Mouse (Mus musculus): ENCODE results near the gene Taf6l. TPM values are rescaled to one million over a fixed set of nuclear protein-coding genes. Genes with fewer than 3 reads are reported as not detected.
A peak's percentile ranks its signal among the peaks of the same experiment; 100 is the strongest.
"Not testable (repeated sequence)": the region's sequence is repeated elsewhere in the genome, so short reads cannot be mapped to it uniquely, and the experiment has no call there.

Taf6l gene
- polyA plus RNA-seq, 1 experiment from 2014 or later = 32.2 TPM

DNA sequence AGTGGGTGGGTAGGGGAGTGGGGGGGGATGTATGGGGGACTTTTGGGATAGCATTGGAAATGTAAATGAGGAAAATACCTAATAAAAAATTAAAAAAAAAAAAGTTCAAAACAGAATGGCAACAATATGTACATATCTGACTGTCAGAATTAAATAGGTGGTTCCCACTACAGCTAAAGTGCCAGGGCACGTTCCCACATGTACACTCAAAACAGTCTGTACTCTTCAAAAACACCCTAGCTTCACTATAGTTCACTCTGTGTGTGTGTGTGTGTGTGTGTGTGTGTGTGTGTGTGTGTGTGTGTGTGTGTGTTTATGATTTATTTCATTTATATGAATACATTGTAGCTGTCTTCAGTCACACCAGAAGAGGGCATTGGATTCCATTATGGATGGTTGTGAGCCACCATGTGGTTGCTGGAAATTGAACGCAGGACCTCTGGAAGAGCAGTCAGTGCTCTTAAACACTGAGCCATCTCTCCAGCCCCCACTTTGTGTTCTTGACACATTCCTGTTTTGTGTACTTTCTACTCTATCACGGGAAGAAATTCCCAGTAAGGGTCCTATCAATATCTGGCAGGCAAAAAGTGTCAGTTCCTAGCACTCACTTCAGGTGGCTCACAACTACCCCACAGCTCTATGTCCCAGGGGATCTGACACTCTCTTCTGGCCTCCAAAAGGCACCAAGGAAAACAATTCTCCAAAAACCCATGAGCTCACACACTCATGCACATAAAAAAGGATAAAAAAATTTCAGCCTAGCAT, 57.7 kb downstream of the Taf6l start:
- H3K27ac ChIP-seq (ENCODE audit: low read length); H3K4me2 ChIP-seq (ENCODE audit: low read length); H3K9ac ChIP-seq (replicated peaks; ENCODE audit: low read depth, low read length); H3K27me3 ChIP-seq (replicated peaks; ENCODE audit: control insufficient read depth, insufficient read depth, low read length); ATAC-seq; H3K4me3 ChIP-seq (replicated peaks; ENCODE audit: low read length); H3K9me3 ChIP-seq (ENCODE audit: control insufficient read depth, low read length): not testable (repeated sequence)
- Histone ChIP-seq H3K36me3 (ENCODE audit: control insufficient read depth, insufficient read depth) (peaks cover 24% of the 10 kb centered on the region), H3K4me1 (replicated peaks; ENCODE audit: control insufficient read depth, insufficient read depth, low read length) (peaks cover 19% of the 10 kb centered on the region)
- WGBS = 59% methylated on average over 3 of the region's 3 CpGs

DNA sequence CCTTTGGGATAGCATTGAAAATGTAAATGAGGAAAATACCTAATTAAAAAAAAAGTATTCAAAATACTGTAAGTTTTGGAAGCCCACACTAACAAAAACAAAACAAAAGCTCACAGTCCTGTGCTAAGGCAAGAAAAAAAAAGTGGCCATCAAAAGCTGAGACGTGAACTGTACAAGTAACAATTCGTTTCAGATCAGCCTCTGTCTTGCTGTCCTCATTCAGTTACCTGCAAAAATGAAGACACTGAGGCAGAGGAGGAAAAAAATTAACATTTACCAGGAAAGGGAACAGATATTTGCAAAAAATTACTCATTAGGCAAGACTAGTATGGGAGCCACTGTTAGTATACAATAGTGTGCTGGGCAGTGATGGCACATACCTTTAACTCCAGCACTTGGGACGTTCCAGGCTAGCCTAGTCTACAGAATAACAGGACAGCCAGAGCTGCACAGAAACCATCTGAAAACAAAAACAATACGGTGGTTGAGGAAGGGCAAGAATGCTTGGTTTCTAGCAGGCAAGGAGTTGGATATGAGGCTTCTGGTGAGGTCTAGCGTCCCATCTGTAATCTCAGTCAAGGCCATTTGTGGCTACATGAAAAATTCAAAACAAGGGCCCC, 58.6 kb downstream of the Taf6l start:
- ATAC-seq = no peak
- no peak overlapping the region for H3K4me2 ChIP-seq (ENCODE audit: low read length)
- H3K4me3 ChIP-seq (replicated peaks; ENCODE audit: low read length) = no peak overlapping the region
- no peak overlapping the region for H3K9ac ChIP-seq (replicated peaks; ENCODE audit: low read depth, low read length)
- H3K27ac ChIP-seq (ENCODE audit: low read length) = no peak overlapping the region
- H3K36me3 ChIP-seq (ENCODE audit: control insufficient read depth, insufficient read depth) = peaks cover 24% of the 10 kb centered on the region
- peaks cover 19% of the 10 kb centered on the region for H3K4me1 ChIP-seq (replicated peaks; ENCODE audit: control insufficient read depth, insufficient read depth, low read length)
- H3K27me3 ChIP-seq (replicated peaks; ENCODE audit: control insufficient read depth, insufficient read depth, low read length) = no peaks in the 10 kb centered on the region
- WGBS = 21% methylated on average over 5 of the region's 5 CpGs
- H3K9me3 ChIP-seq (ENCODE audit: control insufficient read depth, low read length) = no peaks in the 10 kb centered on the region

DNA sequence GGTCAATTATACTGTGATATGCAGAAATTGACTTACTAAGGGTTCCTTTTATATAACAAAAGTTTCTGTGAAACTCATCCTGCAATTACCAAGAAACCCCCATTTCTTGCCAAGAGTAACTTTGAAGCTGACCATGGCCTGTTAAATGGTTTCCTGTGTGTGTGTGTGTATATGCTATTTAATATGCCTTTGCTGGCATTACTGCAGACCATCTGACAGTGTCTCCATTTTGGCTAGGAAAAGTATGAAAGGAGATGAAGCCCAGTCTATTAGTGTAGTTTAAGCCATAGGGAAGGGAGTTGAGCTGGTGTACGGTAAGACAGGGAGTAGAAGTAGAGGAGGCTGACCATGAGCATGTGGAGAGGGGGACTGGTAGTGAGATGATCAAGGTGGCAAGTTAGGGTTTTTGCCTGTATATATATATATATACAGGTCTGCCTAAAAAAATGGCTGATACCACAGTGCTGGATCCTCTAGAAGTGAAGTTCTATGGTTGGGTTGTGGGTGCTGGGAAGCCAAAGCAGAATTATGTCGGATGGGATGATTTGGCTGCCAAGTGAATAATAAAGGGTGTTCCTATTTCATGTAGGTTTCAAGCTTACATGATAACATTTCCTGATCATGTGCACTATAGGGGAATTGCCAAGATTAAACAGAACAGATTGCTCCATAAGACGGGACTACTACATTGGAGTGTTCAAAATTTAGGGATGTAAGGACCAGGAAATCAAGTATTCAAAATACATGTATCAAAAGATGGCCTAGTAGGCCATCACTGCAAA, 59.4 kb downstream of the Taf6l start:
- peaks cover 27% of the 10 kb centered on the region for H3K4me1 ChIP-seq (replicated peaks; ENCODE audit: control insufficient read depth, insufficient read depth, low read length)
- H3K9ac ChIP-seq (replicated peaks; ENCODE audit: low read depth, low read length) = no peak overlapping the region
- H3K27me3 ChIP-seq (replicated peaks; ENCODE audit: control insufficient read depth, insufficient read depth, low read length) = no peaks in the 10 kb centered on the region
- H3K27ac ChIP-seq (ENCODE audit: low read length) = no peak overlapping the region
- WGBS = 11% methylated on average over 3 of the region's 3 CpGs
- H3K4me2 ChIP-seq (ENCODE audit: low read length) = no peak overlapping the region
- no peak for ATAC-seq
- H3K36me3 ChIP-seq (ENCODE audit: control insufficient read depth, insufficient read depth) = peaks cover 24% of the 10 kb centered on the region
- H3K9me3 ChIP-seq (ENCODE audit: control insufficient read depth, low read length) = no peaks in the 10 kb centered on the region
- no peak overlapping the region for H3K4me3 ChIP-seq (replicated peaks; ENCODE audit: low read length)

- 48% methylated on average over 4 of the region's 4 CpGs for WGBS
- Histone ChIP-seq H3K27me3 (replicated peaks; ENCODE audit: control insufficient read depth, insufficient read depth, low read length) (no peaks in the 10 kb centered on the region), H3K36me3 (ENCODE audit: control insufficient read depth, insufficient read depth) (peaks cover 24% of the 10 kb centered on the region), H3K9ac (replicated peaks; ENCODE audit: low read depth, low read length) (no peak overlapping the region), H3K4me1 (replicated peaks; ENCODE audit: control insufficient read depth, insufficient read depth, low read length) (peaks cover 33% of the 10 kb centered on the region), H3K4me2 (ENCODE audit: low read length) (peak overlapping the region; percentile 94), H3K4me3 (replicated peaks; ENCODE audit: low read length) (peak overlapping the region; percentile 60; the same call in 1 of the 2 replicates), H3K9me3 (ENCODE audit: control insufficient read depth, low read length) (no peaks in the 10 kb centered on the region), H3K27ac (ENCODE audit: low read length) (no peak overlapping the region)
- ATAC-seq = no peak
Observed at GRCm38 (mm10) chr19:8725081-8725613, 61.1 kb downstream of the Taf6l start.

Small RNA genes lying within 50 kb of the gene (microRNA-seq; reads per million reads assigned to microRNA genes)
- not detected for gene Mir6992

Other genes starting within 250 kb of the Taf6l start
- 9.2 and 11.2 TPM in 2 replicates for gene Slc22a8, start 195.2 kb downstream of the Taf6l start, polyA plus RNA-seq (2015; fragmentation: Nextera tagmentation; extraction: Ambion mirVana)
- 9.4 and 14.0 TPM in 2 replicates for gene Slc22a6, start 168.4 kb downstream of the Taf6l start, polyA plus RNA-seq (2015; fragmentation: Nextera tagmentation; extraction: Ambion mirVana)
- gene Chrm1, start 122.6 kb downstream of the Taf6l start, polyA plus RNA-seq (2015; fragmentation: Nextera tagmentation; extraction: Ambion mirVana) = 6.9 and 8.2 TPM in 2 replicates
- gene Slc3a2, start 63.0 kb downstream of the Taf6l start, polyA plus RNA-seq (2015; fragmentation: Nextera tagmentation; extraction: Ambion mirVana) = 186 TPM in 2 replicates
- 90.6 and 109 TPM in 2 replicates for gene Wdr74, start 50.6 kb downstream of the Taf6l start, polyA plus RNA-seq (2015; fragmentation: Nextera tagmentation; extraction: Ambion mirVana)
- 2.5 and 2.8 TPM in 2 replicates for gene 1700092M07Rik, start 45.7 kb downstream of the Taf6l start, polyA plus RNA-seq (2015; fragmentation: Nextera tagmentation; extraction: Ambion mirVana)
- gene Stx5a, start 45.0 kb downstream of the Taf6l start, polyA plus RNA-seq (2015; fragmentation: Nextera tagmentation; extraction: Ambion mirVana) = 129 and 136 TPM in 2 replicates
- gene Nxf1, start 29.3 kb downstream of the Taf6l start, polyA plus RNA-seq (2015; fragmentation: Nextera tagmentation; extraction: Ambion mirVana) = 200 and 218 TPM in 2 replicates
- gene Tmem223, start 15.4 kb downstream of the Taf6l start, polyA plus RNA-seq (2015; fragmentation: Nextera tagmentation; extraction: Ambion mirVana) = 230 and 247 TPM in 2 replicates
- gene Tmem179b, start 11.9 kb downstream of the Taf6l start, polyA plus RNA-seq (2015; fragmentation: Nextera tagmentation; extraction: Ambion mirVana) = 27.0 and 29.1 TPM in 2 replicates
- gene Polr2g, start 12.2 kb upstream of the Taf6l start, polyA plus RNA-seq (2015; fragmentation: Nextera tagmentation; extraction: Ambion mirVana) = 160 and 164 TPM in 2 replicates
- gene Zbtb3, start 16.1 kb upstream of the Taf6l start, polyA plus RNA-seq (2015; fragmentation: Nextera tagmentation; extraction: Ambion mirVana) = 8.9 and 9.6 TPM in 2 replicates
- 71.1 and 72.1 TPM in 2 replicates for gene Ttc9c, start 32.9 kb upstream of the Taf6l start, polyA plus RNA-seq (2015; fragmentation: Nextera tagmentation; extraction: Ambion mirVana)
- 5.1 and 5.5 TPM in 2 replicates for gene Hnrnpul2, start 33.6 kb upstream of the Taf6l start, polyA plus RNA-seq (2015; fragmentation: Nextera tagmentation; extraction: Ambion mirVana)
- gene AC129217.1, start 43.4 kb upstream of the Taf6l start, polyA plus RNA-seq (2015; fragmentation: Nextera tagmentation; extraction: Ambion mirVana) = not detected in 2 replicates
- gene Bscl2, start 51.0 kb upstream of the Taf6l start, polyA plus RNA-seq (2015; fragmentation: Nextera tagmentation; extraction: Ambion mirVana) = 88.3 and 98.7 TPM in 2 replicates
- 258 and 306 TPM in 2 replicates for gene Gng3, start 52.8 kb upstream of the Taf6l start, polyA plus RNA-seq (2015; fragmentation: Nextera tagmentation; extraction: Ambion mirVana)
- 0.45 and 0.57 TPM in 2 replicates for gene Lrrn4cl, start 64.4 kb upstream of the Taf6l start, polyA plus RNA-seq (2015; fragmentation: Nextera tagmentation; extraction: Ambion mirVana)
- gene Ubxn1, start 85.1 kb upstream of the Taf6l start, polyA plus RNA-seq (2015; fragmentation: Nextera tagmentation; extraction: Ambion mirVana) = 172 and 173 TPM in 2 replicates
- 49.7 and 53.5 TPM in 2 replicates for gene Uqcc3, start 94.5 kb upstream of the Taf6l start, polyA plus RNA-seq (2015; fragmentation: Nextera tagmentation; extraction: Ambion mirVana)
- gene Lbhd1, start 97.3 kb upstream of the Taf6l start, polyA plus RNA-seq (2015; fragmentation: Nextera tagmentation; extraction: Ambion mirVana) = 50.0 and 51.9 TPM in 2 replicates
- gene Gm49403, start 97.5 kb upstream of the Taf6l start, polyA plus RNA-seq (2015; fragmentation: Nextera tagmentation; extraction: Ambion mirVana) = not detected in 2 replicates
- 49.9 and 50.6 TPM in 2 replicates for gene 1810009A15Rik, start 102.4 kb upstream of the Taf6l start, polyA plus RNA-seq (2015; fragmentation: Nextera tagmentation; extraction: Ambion mirVana)
- gene Gm49416, start 102.5 kb upstream of the Taf6l start, polyA plus RNA-seq (2015; fragmentation: Nextera tagmentation; extraction: Ambion mirVana) = 0.34 TPM in 1 of 2 replicates, not detected in the other
- 41.0 and 45.9 TPM in 2 replicates for gene Ints5, start 106.6 kb upstream of the Taf6l start, polyA plus RNA-seq (2015; fragmentation: Nextera tagmentation; extraction: Ambion mirVana)
- gene Ganab, start 111.7 kb upstream of the Taf6l start, polyA plus RNA-seq (2015; fragmentation: Nextera tagmentation; extraction: Ambion mirVana) = 91.7 and 95.1 TPM in 2 replicates
- gene B3gat3, start 134.0 kb upstream of the Taf6l start, polyA plus RNA-seq (2015; fragmentation: Nextera tagmentation; extraction: Ambion mirVana) = 67.3 and 75.9 TPM in 2 replicates
- 1.7 and 1.8 TPM in 2 replicates for gene Rom1, start 142.9 kb upstream of the Taf6l start, polyA plus RNA-seq (2015; fragmentation: Nextera tagmentation; extraction: Ambion mirVana)
- 9.7 and 10.5 TPM in 2 replicates for gene Eml3, start 143.1 kb upstream of the Taf6l start, polyA plus RNA-seq (2015; fragmentation: Nextera tagmentation; extraction: Ambion mirVana)
- 175 and 186 TPM in 2 replicates for gene Mta2, start 155.5 kb upstream of the Taf6l start, polyA plus RNA-seq (2015; fragmentation: Nextera tagmentation; extraction: Ambion mirVana)
- 33.6 and 35.5 TPM in 2 replicates for gene Tut1, start 167.4 kb upstream of the Taf6l start, polyA plus RNA-seq (2015; fragmentation: Nextera tagmentation; extraction: Ambion mirVana)
- 346 and 348 TPM in 2 replicates for gene Eef1g, start 180.6 kb upstream of the Taf6l start, polyA plus RNA-seq (2015; fragmentation: Nextera tagmentation; extraction: Ambion mirVana)
- gene Ahnak, start 202.9 kb upstream of the Taf6l start, polyA plus RNA-seq (2015; fragmentation: Nextera tagmentation; extraction: Ambion mirVana) = 2.2 and 3.4 TPM in 2 replicates

All from forebrain, embryonic 16.5 days (tissue).